Mouse (Mus musculus) thymus, postnatal 36 days (tissue): ENCODE results near the gene Cdk14.
A peak's percentile ranks its signal among the peaks of the same experiment; 100 is the strongest.
"Not testable (repeated sequence)": the region's sequence is repeated elsewhere in the genome, so short reads cannot be mapped to it uniquely, and the experiment has no call there.

Experiments
- DNase-seq, 2 experiments: peaks; one replicate each; pipeline ENCODE4 v3.0.0; 2022; ENCODE audit warnings: mixed read lengths in 2 of 2

The Cdk14 gene

GRCm38 (mm10) chr5:4962063-4962610 lies 458.0 kb downstream of the Cdk14 start:
- no peak for DNase-seq

DNA sequence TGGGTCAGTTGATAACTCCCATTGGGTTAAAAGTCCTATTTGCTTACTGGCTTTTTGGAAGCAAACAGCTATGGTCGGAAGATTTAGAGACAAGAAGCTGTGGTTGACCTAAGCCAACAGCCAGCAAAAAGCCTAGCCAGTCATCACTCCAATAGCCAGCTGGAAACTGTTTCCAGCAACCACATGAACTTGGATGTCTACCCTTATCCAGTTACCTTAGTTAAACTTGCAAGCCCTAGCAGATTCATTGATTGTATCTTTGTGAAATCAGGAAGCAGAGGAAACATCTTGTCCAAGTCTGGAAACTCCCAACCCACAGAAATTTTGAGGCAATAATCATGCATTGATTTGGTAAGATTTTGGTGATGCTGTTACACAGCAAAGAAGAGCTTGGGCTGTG lies 458.5 kb downstream of the Cdk14 start:
- DNase-seq: no peak

DNA sequence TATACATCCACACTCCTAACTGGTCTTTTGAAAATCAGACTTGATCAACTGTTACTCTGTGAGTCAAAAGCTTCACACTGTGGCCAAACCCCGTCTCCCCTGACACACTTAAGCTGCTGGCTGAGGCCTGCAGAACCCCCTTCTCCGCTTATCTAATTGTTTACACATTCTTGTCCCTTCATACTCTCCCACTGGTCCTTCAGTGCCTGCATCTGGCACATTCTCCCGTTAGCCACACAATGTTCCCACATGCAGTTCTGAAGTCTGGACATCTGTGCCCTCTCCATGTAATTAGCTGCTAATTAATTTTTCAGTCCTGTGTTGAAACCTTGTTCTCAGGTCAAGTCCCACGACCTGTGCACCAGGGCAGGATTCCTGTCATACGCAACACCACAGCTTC lies 460.7 kb downstream of the Cdk14 start:
- no peak for DNase-seq

DNA sequence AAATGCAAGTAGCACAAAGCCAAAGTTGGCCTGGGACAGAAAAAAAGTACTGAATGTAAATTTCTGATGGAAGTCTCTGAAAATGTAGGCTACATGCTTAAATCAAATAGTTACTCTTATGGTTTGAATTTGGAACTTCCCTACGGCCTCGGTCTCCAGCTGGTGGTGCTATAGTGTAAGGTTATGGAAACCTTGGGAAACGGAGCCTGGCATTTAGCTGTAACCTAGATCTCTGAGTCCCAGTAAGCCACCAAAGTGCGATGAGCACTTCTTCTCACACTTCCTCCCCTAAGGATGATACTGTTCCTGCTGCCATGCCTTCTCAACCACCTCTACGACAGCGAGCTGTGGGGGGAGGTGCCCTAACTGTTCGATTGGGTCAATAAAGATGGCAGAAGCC lies 464.1 kb downstream of the Cdk14 start:
- DNase-seq: no peak

- DNase-seq: no peak
These were observed 464.7 kb downstream of the Cdk14 start for GRCm38 (mm10) chr5:4955392-4955791.

DNA sequence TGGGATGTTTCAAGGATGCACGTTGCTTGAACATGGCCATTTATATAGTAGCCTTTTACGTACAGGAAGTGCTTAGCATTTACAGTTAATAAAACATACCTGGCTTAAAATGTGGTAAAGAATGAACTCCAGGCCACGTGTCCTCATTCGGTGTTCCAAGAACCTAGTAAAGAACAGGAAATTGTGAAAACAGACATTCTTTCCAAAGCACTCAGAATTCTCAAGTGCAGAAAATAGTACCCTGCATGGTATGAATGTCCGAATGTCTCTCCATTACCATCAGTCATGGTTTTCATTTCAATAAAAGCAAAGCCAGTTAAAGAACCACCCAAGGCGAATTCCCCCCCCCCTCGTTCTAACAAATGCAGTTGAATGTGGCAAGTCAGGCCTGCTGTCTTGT lies 470.7 kb downstream of the Cdk14 start:
- DNase-seq: no peak

DNA sequence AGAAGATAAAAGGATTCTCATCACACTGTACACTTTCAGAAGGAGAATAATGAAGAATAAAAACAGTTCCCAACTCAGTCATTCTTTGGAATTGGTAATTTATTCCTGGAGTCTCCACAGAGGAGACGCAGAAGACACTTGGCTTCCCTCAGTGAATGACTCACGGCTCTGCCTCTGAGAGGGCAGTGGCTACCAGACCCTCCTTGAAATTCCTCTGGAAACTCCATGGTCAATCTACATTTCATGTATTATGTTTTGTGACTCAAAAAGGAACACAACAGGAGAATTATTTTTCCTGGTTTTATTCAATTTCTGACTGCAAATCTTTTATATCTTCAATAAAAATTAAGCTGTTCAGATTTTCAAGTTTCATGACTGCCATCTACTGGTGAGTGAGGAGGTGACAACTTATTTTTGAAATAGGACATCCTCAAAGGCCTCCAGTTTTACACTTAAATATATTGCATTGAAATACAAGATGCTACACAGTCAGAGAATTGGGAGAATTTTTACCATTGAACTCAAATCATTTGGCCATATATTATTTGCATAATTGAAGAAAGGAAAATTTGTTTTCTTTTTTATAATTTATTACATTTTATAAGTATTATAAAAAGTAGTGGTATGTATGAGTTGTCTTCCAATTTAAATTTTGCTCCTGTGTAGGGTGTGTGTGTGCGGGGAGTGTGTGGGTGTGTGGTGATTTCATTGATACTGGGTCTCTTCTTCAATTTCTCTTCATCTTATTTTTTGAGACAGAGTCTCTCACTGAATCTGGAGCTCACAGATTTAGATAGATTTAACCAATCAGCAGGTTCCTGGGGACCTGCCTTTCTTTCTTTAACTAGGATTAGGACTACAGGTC lies 471.8 kb downstream of the Cdk14 start:
- no peak for DNase-seq

DNA sequence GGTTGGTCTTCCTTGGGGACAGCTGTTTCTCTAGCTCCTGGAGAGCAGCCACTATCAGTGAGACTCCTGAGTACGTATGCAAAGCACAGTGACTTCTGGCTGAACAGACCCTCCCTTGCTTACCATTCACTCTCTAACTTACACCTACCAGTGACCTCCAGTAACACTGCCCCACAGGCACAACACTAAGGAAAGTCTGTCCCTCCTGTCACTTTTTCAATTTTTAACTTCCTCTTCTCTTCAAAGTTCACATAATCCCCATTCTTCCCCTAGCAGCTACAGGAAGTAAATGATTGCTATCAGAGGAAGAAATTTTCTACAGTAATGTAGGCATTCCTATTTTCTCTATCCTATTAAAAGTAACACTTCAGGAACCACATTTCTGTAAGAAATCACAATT lies 485.0 kb downstream of the Cdk14 start:
- no peak for DNase-seq

GRCm38 (mm10) chr5:4934491-4934890 lies 485.6 kb downstream of the Cdk14 start:
- DNase-seq: no peak

- no peak for DNase-seq
These were observed 488.5 kb downstream of the Cdk14 start for GRCm38 (mm10) chr5:4931539-4932143.

DNA sequence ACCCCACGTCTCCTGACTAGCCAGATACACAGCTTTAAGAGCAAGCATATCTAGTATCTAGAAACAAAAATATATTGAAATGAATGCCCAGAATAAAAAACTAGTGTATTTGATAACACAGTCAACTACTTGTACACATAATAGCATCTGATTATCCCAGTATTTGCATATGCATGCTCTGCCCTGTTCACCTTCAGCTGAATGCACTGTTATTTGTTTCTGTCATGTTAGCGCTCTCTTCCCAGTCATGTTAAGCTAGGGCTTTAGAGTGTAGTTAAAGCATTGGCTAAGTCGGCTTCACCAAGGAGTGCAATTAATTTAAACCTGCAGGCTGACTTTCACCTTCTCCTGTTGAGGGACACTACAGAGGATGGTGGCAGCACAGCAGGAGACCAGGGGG lies 490.5 kb downstream of the Cdk14 start:
- no peak for DNase-seq

DNA sequence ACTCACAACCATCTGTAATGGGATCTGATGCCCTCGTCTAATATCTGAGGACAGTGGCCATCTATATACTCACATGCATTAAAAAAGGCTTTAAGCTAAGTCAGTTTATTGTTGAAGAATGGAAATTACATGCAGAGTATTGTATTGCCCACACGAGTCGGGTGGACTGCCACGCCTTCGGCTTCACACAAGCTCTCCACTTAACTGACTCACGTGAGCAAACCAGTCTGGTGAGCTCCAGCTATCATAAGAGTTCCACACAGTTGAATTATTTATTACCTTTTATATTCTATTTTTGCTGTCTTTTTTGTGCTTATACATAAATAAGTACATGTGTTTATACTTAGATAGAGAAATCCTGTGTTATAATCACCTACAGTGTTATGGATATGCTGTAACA lies 495.2 kb downstream of the Cdk14 start:
- DNase-seq: no peak

DNA sequence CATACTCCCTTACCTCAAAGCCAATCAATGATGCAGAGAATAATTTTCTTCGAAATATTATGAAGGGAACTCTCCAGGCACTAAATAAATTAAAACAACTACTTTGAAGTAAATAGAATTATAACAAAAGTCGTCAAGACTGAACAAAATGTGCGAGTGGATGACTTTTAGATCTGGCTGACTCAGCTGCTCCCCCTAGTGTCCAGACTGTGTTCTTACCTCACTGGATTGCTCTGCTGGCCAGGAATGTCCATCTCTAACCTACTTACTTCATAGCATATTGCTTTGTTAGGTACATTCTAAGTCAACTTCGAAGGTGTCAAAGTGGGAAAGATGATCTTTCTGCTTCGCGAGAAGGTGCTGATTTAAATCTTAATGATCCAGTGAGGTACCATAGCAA lies 501.7 kb downstream of the Cdk14 start:
- peak; percentile 6 to 8 for DNase-seq

- DNase-seq: no peak
These were observed 502.4 kb downstream of the Cdk14 start for GRCm38 (mm10) chr5:4917743-4918142.

GRCm38 (mm10) chr5:4917274-4917673 lies 502.8 kb downstream of the Cdk14 start:
- no peak for DNase-seq

DNA sequence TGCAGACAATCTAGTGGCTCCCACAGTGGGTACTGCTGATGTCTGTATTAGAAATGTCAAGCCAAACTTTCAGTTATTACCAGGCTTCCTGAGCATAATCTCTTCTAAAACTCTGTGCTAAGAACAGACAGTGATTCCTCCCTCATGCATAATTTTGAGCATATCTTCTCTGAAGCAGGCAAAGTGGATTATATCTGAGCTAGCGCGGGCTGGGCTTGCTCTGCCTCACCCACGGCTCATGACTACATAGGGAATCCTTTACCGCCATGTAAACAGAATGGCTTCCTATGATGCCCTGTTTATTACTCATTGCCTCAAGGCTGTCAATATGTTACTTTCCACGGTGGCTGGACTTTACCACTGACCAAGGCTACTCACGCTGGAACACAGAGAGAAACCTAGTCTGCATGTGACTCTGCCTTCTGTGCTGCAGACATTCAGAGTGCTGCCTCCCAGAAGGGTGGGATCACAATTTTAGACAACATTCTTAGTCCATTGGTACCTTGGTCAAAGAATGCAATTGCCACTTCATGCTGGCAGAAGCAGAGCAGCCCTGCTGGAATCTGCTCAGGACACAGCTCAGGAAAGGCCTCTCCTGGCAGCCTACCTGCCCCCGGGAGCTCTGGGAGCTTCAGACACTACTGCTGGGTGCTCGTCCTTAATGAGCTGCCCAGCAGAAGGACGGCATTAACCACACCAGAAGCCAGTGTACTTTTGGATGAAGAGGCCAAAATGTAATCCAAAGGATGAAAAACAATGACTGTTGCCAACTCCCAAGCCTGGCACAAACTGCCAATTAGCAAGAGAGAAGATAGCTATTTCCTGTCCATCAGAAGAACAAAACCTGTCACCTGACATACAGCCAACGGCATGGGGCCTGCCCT lies 503.5 kb downstream of the Cdk14 start:
- no peak for DNase-seq

GRCm38 (mm10) chr5:4904911-4905310 lies 515.2 kb downstream of the Cdk14 start:
- not testable (repeated sequence) for DNase-seq

DNA sequence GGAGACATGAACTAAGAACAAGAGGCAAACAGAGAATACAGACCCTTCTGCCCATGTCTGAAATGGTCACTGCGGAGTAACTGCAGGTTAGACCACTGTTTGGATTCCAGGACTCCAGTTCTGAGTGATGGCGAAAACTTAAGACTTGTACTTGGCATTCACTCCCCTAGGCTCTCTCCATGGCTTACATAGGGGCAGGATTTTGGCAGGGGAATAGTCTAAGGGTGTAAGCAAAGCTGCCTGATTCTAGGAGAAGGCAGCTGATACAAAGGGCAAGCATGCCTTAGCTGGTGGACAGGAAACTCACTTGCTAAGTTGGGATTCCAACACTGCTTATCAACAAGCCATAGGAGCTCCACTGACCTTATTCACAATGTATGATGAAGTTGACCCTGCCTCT lies 521.9 kb downstream of the Cdk14 start:
- no peak for DNase-seq

DNA sequence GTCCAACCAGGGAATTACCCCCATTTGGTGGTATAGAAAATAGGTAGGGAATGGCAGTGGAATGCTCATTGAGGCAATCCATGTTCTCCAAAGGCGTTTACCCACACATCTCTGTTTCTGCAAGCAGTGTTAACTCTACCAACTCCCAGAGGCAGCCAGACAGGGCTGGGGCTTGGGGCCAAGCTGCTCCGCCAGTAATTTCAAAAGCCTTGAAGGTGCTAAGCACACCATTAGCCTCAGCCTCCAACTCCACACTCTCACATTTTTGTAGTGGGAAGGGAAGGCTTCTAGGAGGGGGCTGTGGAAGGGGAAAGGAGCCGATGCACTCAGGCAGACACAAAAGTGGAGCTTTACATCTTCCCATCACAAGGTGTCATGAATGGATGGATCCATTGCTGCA lies 525.1 kb downstream of the Cdk14 start:
- no peak for DNase-seq

DNA sequence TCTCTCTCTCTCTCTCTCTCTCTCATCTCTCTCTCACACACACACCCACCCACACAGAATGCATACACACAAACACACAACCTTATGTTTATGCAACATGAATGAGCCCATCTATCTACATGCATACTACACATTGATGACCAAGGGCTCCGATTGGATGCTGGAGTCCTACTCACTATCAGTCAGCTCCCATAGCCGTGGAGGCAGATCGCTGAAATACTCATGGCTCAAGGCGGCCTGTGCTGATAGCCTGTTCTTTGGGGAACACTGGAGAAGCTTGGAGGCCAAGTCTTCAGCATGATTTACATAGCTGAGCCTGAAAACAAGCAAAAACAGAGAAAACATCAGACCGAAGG lies 526.3 kb downstream of the Cdk14 start:
- no peak for DNase-seq

GRCm38 (mm10) chr5:4893206-4893851 lies 526.8 kb downstream of the Cdk14 start:
- no peak for DNase-seq

DNA sequence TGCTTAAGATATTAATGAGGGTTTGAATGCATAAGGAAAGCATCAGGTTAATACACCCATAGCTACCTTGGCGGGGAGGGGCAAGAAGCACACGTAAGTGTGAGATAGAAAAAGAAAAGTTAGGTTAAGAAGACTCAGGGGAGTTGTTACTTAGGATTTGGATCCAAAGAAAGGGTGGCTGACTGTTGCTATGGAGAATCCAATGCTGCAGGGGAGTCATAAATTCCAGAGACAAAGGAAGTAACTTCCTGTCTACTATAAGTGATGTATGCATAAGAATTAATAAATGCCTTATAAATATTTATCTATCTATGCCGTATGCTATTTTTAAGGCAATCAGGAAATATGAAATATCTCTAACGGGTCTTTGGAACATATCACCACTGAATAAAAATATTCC lies 527.4 kb downstream of the Cdk14 start:
- no peak for DNase-seq
